Mouse (Mus musculus) neutrophil, adult 5-6 weeks (primary cell): ENCODE measurements around the gene Neurl2. TPM values are rescaled to one million over a fixed set of nuclear protein-coding genes. Genes with fewer than 3 reads are reported as not detected.
"Not testable (repeated sequence)": the region's sequence is repeated elsewhere in the genome, so short reads cannot be mapped to it uniquely, and the experiment has no call there.

Experiments used
- ATAC-seq: fragments of 151-379, 151-347 bp; 2 replicates; pipeline ENCODE4 v1.8.0; 2017; ENCODE audit warnings: mild to moderate bottlenecking, moderate TSS enrichment; ENCODE audit not compliant: insufficient number of reproducible peaks, poor library complexity, low FRiP score, severe bottlenecking; ENCODE audit errors: extremely low read depth
- total RNA-seq: library from RNA; stranded (forward); fragments of 200-1000 nt; gene quantifications from 2 replicates; pipeline ENCODE4 v1.2.3, GENCODE M21; 2017

Gene Neurl2
- total RNA-seq: 1.4 and 4.1 TPM in 2 replicates

- ATAC-seq: peak; percentile 37
Measured at GRCm38 (mm10) chr2:164833314-164833959, at the start of gene Neurl2. Gene Neurl2 (minus strand): TSS chr2:164833456.

- no peak for ATAC-seq
Measured at GRCm38 (mm10) chr2:164882619-164883018, 49.4 kb upstream of the Neurl2 start.

GRCm38 (mm10) chr2:164879568-164880277, 46.5 kb upstream of the Neurl2 start:
- ATAC-seq: peak; percentile 76

GRCm38 (mm10) chr2:164879228-164879567, 45.9 kb upstream of the Neurl2 start, which contains the start of gene Pcif1:
Gene Pcif1 (plus strand): TSS chr2:164879304.
- peak; percentile 59 for ATAC-seq

- ATAC-seq: peak; percentile 47
Measured at GRCm38 (mm10) chr2:164878509-164879227, 45.4 kb upstream of the Neurl2 start.

GRCm38 (mm10) chr2:164877376-164878215, 44.3 kb upstream of the Neurl2 start:
- not testable (repeated sequence) for ATAC-seq

- not testable (repeated sequence) for ATAC-seq
Measured at GRCm38 (mm10) chr2:164875648-164876047, 42.4 kb upstream of the Neurl2 start.

GRCm38 (mm10) chr2:164874239-164874769, 41.0 kb upstream of the Neurl2 start:
- ATAC-seq: no peak

- ATAC-seq: no peak
Measured at GRCm38 (mm10) chr2:164873621-164874020, 40.4 kb upstream of the Neurl2 start.

GRCm38 (mm10) chr2:164871602-164872303, 38.5 kb upstream of the Neurl2 start:
- ATAC-seq: no peak

GRCm38 (mm10) chr2:164868491-164868890, 35.2 kb upstream of the Neurl2 start:
- ATAC-seq: peak; percentile 88

GRCm38 (mm10) chr2:164867566-164867965, 34.3 kb upstream of the Neurl2 start:
- ATAC-seq: no peak

GRCm38 (mm10) chr2:164866741-164867551, 33.7 kb upstream of the Neurl2 start:
- peak; percentile 54 for ATAC-seq

- ATAC-seq: no peak
Measured at GRCm38 (mm10) chr2:164864593-164864992, 31.3 kb upstream of the Neurl2 start.

- ATAC-seq: not testable (repeated sequence)
Measured at GRCm38 (mm10) chr2:164863411-164863810, 30.2 kb upstream of the Neurl2 start.

GRCm38 (mm10) chr2:164862179-164862861, 29.1 kb upstream of the Neurl2 start:
- no peak for ATAC-seq

- no peak for ATAC-seq
Measured at GRCm38 (mm10) chr2:164861094-164861493, 27.8 kb upstream of the Neurl2 start.
